Mouse (Mus musculus): Measurements from ENCODE around the gene Scn3a.
"Not testable (repeated sequence)": the region's sequence is repeated elsewhere in the genome, so short reads cannot be mapped to it uniquely, and the experiment has no call there.

Gene Scn3a

GRCm38 (mm10) chr2:65508217-65508616 lies 59.2 kb downstream of the Scn3a start:
- DNase-seq (ENCODE audit: extremely low read depth, low read depth, low spot score): no peak

- no peak for DNase-seq (ENCODE audit: extremely low read depth, low read depth, low spot score)
These were observed 77.0 kb downstream of the Scn3a start for GRCm38 (mm10) chr2:65490450-65490849.

GRCm38 (mm10) chr2:65483434-65483833 lies 84.0 kb downstream of the Scn3a start:
- no peak for DNase-seq (ENCODE audit: extremely low read depth, low read depth, low spot score)

GRCm38 (mm10) chr2:65481007-65481672 lies 86.3 kb downstream of the Scn3a start:
- DNase-seq (ENCODE audit: extremely low read depth, low read depth, low spot score): no peak

- no peak for DNase-seq (ENCODE audit: extremely low read depth, low read depth, low spot score)
These were observed 96.0 kb downstream of the Scn3a start for GRCm38 (mm10) chr2:65471311-65471882.

GRCm38 (mm10) chr2:65465694-65466093 lies 101.7 kb downstream of the Scn3a start:
- no peak for DNase-seq (ENCODE audit: extremely low read depth, low read depth, low spot score)

- no peak for DNase-seq (ENCODE audit: extremely low read depth, low read depth, low spot score)
These were observed 113.7 kb downstream of the Scn3a start for GRCm38 (mm10) chr2:65453763-65454162.

- DNase-seq (ENCODE audit: extremely low read depth, low read depth, low spot score): not testable (repeated sequence)
These were observed 115.9 kb downstream of the Scn3a start for GRCm38 (mm10) chr2:65451401-65452078.

GRCm38 (mm10) chr2:65450449-65451360 lies 116.7 kb downstream of the Scn3a start:
- no peak for DNase-seq (ENCODE audit: extremely low read depth, low read depth, low spot score)

GRCm38 (mm10) chr2:65449126-65449828 lies 118.2 kb downstream of the Scn3a start:
- DNase-seq (ENCODE audit: extremely low read depth, low read depth, low spot score): no peak

GRCm38 (mm10) chr2:65443082-65443481 lies 124.3 kb downstream of the Scn3a start:
- no peak for DNase-seq (ENCODE audit: extremely low read depth, low read depth, low spot score)

- DNase-seq (ENCODE audit: extremely low read depth, low read depth, low spot score): no peak
These were observed 125.9 kb downstream of the Scn3a start for GRCm38 (mm10) chr2:65441566-65441965.

- no peak for DNase-seq (ENCODE audit: extremely low read depth, low read depth, low spot score)
These were observed 126.3 kb downstream of the Scn3a start for GRCm38 (mm10) chr2:65441110-65441509.

GRCm38 (mm10) chr2:65436917-65437316 lies 130.5 kb downstream of the Scn3a start:
- DNase-seq (ENCODE audit: extremely low read depth, low read depth, low spot score): no peak

- DNase-seq (ENCODE audit: extremely low read depth, low read depth, low spot score): no peak
These were observed 143.9 kb downstream of the Scn3a start for GRCm38 (mm10) chr2:65423501-65423900.

- DNase-seq (ENCODE audit: extremely low read depth, low read depth, low spot score): no peak
These were observed 145.9 kb downstream of the Scn3a start for GRCm38 (mm10) chr2:65421259-65422255.

GRCm38 (mm10) chr2:65418608-65419007 lies 148.8 kb downstream of the Scn3a start:
- no peak for DNase-seq (ENCODE audit: extremely low read depth, low read depth, low spot score)

GRCm38 (mm10) chr2:65416535-65416934 lies 150.9 kb downstream of the Scn3a start:
- DNase-seq (ENCODE audit: extremely low read depth, low read depth, low spot score): no peak

GRCm38 (mm10) chr2:65415294-65415693 lies 152.1 kb downstream of the Scn3a start:
- DNase-seq (ENCODE audit: extremely low read depth, low read depth, low spot score): no peak
